ENCODE assay signal across 8 mouse cellular contexts in genomic region chr19:10203146-10203847, GRCm38 (mm10). TPM values are rescaled to one million over a fixed set of nuclear protein-coding genes. Genes with fewer than 3 reads are reported as not detected.
DNase-seq lines count a peak whose midpoint lies in the region; ATAC-seq and TF ChIP-seq lines count a peak whose summit lies in the region.

No protein-coding gene starts in this region.

- no peak for TF ChIP-seq CTCF in MEL (IDR thresholded peaks at IDR 0.05 in 2 of 3, conservative IDR thresholded peaks at IDR 0.05 in 1 of 3; ENCODE audit: control insufficient read depth in 1 of 3, insufficient read depth in 1 of 3, low read depth in 2 of 3, low read length in 3 of 3, poor library complexity in 1 of 3, severe bottlenecking in 1 of 3)

- H3K9me3 ChIP-seq in heart, embryonic 12.5 days (replicated peaks), result no peaks in the 10 kb centered on the region
- no peaks in the 10 kb centered on the region for H3K9me3 ChIP-seq in MEL (replicated peaks; ENCODE audit: insufficient read depth, low read length)
- no peaks in the 10 kb centered on the region for H3K9me3 ChIP-seq in forebrain, embryonic 16.5 days (ENCODE audit: control insufficient read depth, low read length)

- peak; percentile 59 to 70 for TF ChIP-seq EP300 in MEL (IDR thresholded peaks at IDR 0.05; ENCODE audit: low read depth in 1 of 2, low read length in 2 of 2)

- 1% methylated on average over 23 of the region's 23 CpGs for WGBS in heart, embryonic 12.5 days
- WGBS in forebrain, embryonic 16.5 days, result 1% methylated on average over 23 of the region's 23 CpGs

- H3K4me2 ChIP-seq in heart, embryonic 12.5 days, result peak overlapping the region; percentile 81
- H3K4me2 ChIP-seq in forebrain, embryonic 16.5 days (ENCODE audit: low read length), result peak overlapping the region; percentile 90

- no peaks in the 10 kb centered on the region for H3K27me3 ChIP-seq in heart, embryonic 12.5 days (replicated peaks)
- H3K27me3 ChIP-seq in MEL (ENCODE audit: control insufficient read depth in 1 of 2, insufficient read depth in 2 of 2, low read length in 2 of 2), result no peaks in the 10 kb centered on the region
- H3K27me3 ChIP-seq in forebrain, embryonic 16.5 days (replicated peaks; ENCODE audit: control insufficient read depth, insufficient read depth, low read length), result no peaks in the 10 kb centered on the region

- peak in 1 of 2 experiments; percentile 50; a peak in 3 of 4 replicates for TF ChIP-seq POLR2A in MEL (IDR thresholded peaks at IDR 0.05; ENCODE audit: control insufficient read depth in 1 of 2, insufficient read depth in 1 of 2, low read depth in 1 of 2, low read length in 2 of 2, poor library complexity in 1 of 2)

- peak overlapping the region; percentile 95 for H3K9ac ChIP-seq in heart, embryonic 12.5 days
- H3K9ac ChIP-seq in MEL (ENCODE audit: control insufficient read depth, low read depth, low read length, poor library complexity, severe bottlenecking), result peak overlapping the region; percentile 90
- H3K9ac ChIP-seq in forebrain, embryonic 16.5 days (replicated peaks; ENCODE audit: low read depth, low read length), result peak overlapping the region; percentile 91

- H3K4me1 ChIP-seq in heart, embryonic 12.5 days (replicated peaks), result peaks cover 16% of the 10 kb centered on the region
- H3K4me1 ChIP-seq in MEL (ENCODE audit: control insufficient read depth in 1 of 2, insufficient read depth in 2 of 2, low read length in 2 of 2), result peaks cover 0 to 11% of the 10 kb centered on the region in 2 experiments; a peak in 2 of 4 replicates
- peaks cover 20% of the 10 kb centered on the region for H3K4me1 ChIP-seq in forebrain, embryonic 16.5 days (replicated peaks; ENCODE audit: control insufficient read depth, insufficient read depth, low read length)

- TF ChIP-seq RAD21 in MEL (IDR thresholded peaks at IDR 0.05; ENCODE audit: low read depth, low read length), result no peak

- H3K36me3 ChIP-seq in heart, embryonic 12.5 days, result peaks cover 51% of the 10 kb centered on the region
- peaks cover 4 to 16% of the 10 kb centered on the region in 2 experiments for H3K36me3 ChIP-seq in MEL (ENCODE audit: control insufficient read depth in 1 of 2, insufficient read depth in 2 of 2, low read length in 2 of 2)
- H3K36me3 ChIP-seq in forebrain, embryonic 16.5 days (ENCODE audit: control insufficient read depth, insufficient read depth), result peaks cover 11% of the 10 kb centered on the region

- peak overlapping the region; percentile 88 for H3K4me3 ChIP-seq in heart, embryonic 12.5 days
- peak overlapping the region; percentile 79 to 95 for H3K4me3 ChIP-seq in MEL (ENCODE audit: control insufficient read depth in 1 of 2, insufficient read depth in 1 of 2, low read depth in 2 of 2, low read length in 2 of 2)
- peak overlapping the region; percentile 56 for H3K4me3 ChIP-seq in forebrain, embryonic 16.5 days (replicated peaks; ENCODE audit: low read length)

- DNase-seq in heart, postnatal 25 days (ENCODE audit: low spot score), result no peak
- peak; percentile 85 for DNase-seq in MEL (ENCODE audit: low read depth, low spot score)
- no peak for DNase-seq in left cerebral cortex, adult 9 months (ENCODE audit: low spot score in 2 of 2)
- no peak for DNase-seq in left cerebral cortex, postnatal 14 days (ENCODE audit: low spot score in 2 of 2)
- no peak for DNase-seq in adrenal gland, adult 8-10 months

- intact Hi-C loops in heart, postnatal 25 days (cut with DNase I), result loop anchor here (5.0 kb wide), 1 partner anchor 291 kb away; no protein-coding TSS in a partner anchor
- intact Hi-C loops in left cerebral cortex, postnatal 14 days (cut with DNase I), result no loop called here

- peak overlapping the region; percentile 86 for H3K27ac ChIP-seq in heart, embryonic 12.5 days (ENCODE audit: poor library complexity, severe bottlenecking)
- peak overlapping the region; percentile 95 for H3K27ac ChIP-seq in MEL (ENCODE audit: control insufficient read depth, low read depth, low read length)
- H3K27ac ChIP-seq in forebrain, embryonic 16.5 days (ENCODE audit: low read length), result peak overlapping the region; percentile 81; the same call in 1 of the 2 replicates

- peaks cover 41% of the 10 kb centered on the region for H3K79me2 ChIP-seq in MEL (ENCODE audit: control insufficient read depth, insufficient read depth, low read length, poor library complexity)

- peak; percentile 37 for ATAC-seq in heart, embryonic 12.5 days (ENCODE audit: insufficient number of reproducible peaks, low FRiP score)
- ATAC-seq in forebrain, embryonic 16.5 days, result peak; percentile 57; the same call in 1 of the 2 replicates
- ATAC-seq in megakaryocyte-erythroid progenitor cell, adult 5-6 weeks (replicated peaks; ENCODE audit: low FRiP score, low TSS enrichment, poor library complexity, severe bottlenecking), result peak; percentile 81

TF ChIP-seq in MEL, 35 proteins besides CTCF, POLR2A, EP300 and RAD21 (continues in another document):
- TF ChIP-seq UBTF (IDR thresholded peaks at IDR 0.05; ENCODE audit: borderline replicate concordance, insufficient read depth, low read depth, low read length) (no peak), TAL1 (IDR thresholded peaks at IDR 0.05; ENCODE audit: low read length) (peak; percentile 90), ZKSCAN1 (IDR thresholded peaks at IDR 0.05; ENCODE audit: low read depth, low read length) (no peak), E2F4 (IDR thresholded peaks at IDR 0.05; ENCODE audit: borderline replicate concordance, low read depth, low read length) (no peak), ZC3H11A (IDR thresholded peaks at IDR 0.05; ENCODE audit: low read depth, low read length) (no peak), KAT2A (conservative IDR thresholded peaks at IDR 0.05; ENCODE audit: low read depth, low read length) (no peak; the same call in 1 of the 2 replicates), TCF12 (IDR thresholded peaks at IDR 0.05; ENCODE audit: low read depth, low read length) (peak; percentile 78; the same call in 1 of the 2 replicates), BHLHE40 (IDR thresholded peaks at IDR 0.05; ENCODE audit: borderline replicate concordance, low read depth, low read length) (no peak), USF2 (IDR thresholded peaks at IDR 0.05; ENCODE audit: borderline replicate concordance in 1 of 2, insufficient read depth in 1 of 2, low read depth in 1 of 2, low read length in 2 of 2) (no peak), POLR2AphosphoS5 (IDR thresholded peaks at IDR 0.05; ENCODE audit: borderline replicate concordance, low read depth, low read length) (no peak), MYB (IDR thresholded peaks at IDR 0.05; ENCODE audit: low read depth, low read length) (no peak)

RNA-seq across cellular contexts. Expression of gene Tmem258, which starts 0.5 kb away (rescaled TPM):
- polyA plus RNA-seq in heart, embryonic 12.5 days (2016; fragmentation: Nextera tagmentation; extraction: Ambion mirVana), result 389 TPM in 2 replicates
- total RNA-seq in heart, postnatal 25 days (2021), result 100 to 1,000 TPM; 172 to 178 TPM
- total RNA-seq in MEL (2012; rRNA removed), result 322 and 354 TPM in 2 replicates
- 100 to 1,000 TPM in 1 of 2 experiments, not detected in 1; 337 TPM for polyA plus RNA-seq in MEL (2012; ENCODE audit: insufficient read depth in 1 of 2, insufficient read length in 2 of 2, low read depth in 1 of 2, low replicate concordance in 2 of 2, missing spikeins in 1 of 2)
- 324 and 352 TPM in 2 replicates for polyA plus RNA-seq in forebrain, embryonic 16.5 days (2015; fragmentation: Nextera tagmentation; extraction: Ambion mirVana)
- total RNA-seq in megakaryocyte-erythroid progenitor cell, adult 5-6 weeks (2014; fragmentation: Nextera tagmentation), result 222 and 247 TPM in 2 replicates
- total RNA-seq in megakaryocyte-erythroid progenitor cell, adult 5-6 weeks (2017), result 196 and 256 TPM in 2 replicates
- total RNA-seq in left cerebral cortex, postnatal 14 days (2021), result 10 to 100 TPM; 84.1 to 88.2 TPM
- total RNA-seq in adrenal gland, adult 8-10 months (2022), result 100 to 1,000 TPM; 131 to 198 (median 144) TPM

RNA-seq across cellular contexts. Expression of gene Fen1, which starts 0.7 kb away (rescaled TPM):
- polyA plus RNA-seq in heart, embryonic 12.5 days (2016; fragmentation: Nextera tagmentation; extraction: Ambion mirVana), result 59.2 and 59.3 TPM in 2 replicates
- total RNA-seq in heart, postnatal 25 days (2021), result 1 to 10 TPM; 4.5 to 4.7 TPM
- 160 and 189 TPM in 2 replicates for total RNA-seq in MEL (2012; rRNA removed)
- 100 to 1,000 TPM in 1 of 2 experiments, not detected in 1; 145 TPM for polyA plus RNA-seq in MEL (2012; ENCODE audit: insufficient read depth in 1 of 2, insufficient read length in 2 of 2, low read depth in 1 of 2, low replicate concordance in 2 of 2, missing spikeins in 1 of 2)
- polyA plus RNA-seq in forebrain, embryonic 16.5 days (2015; fragmentation: Nextera tagmentation; extraction: Ambion mirVana), result 47.4 and 48.9 TPM in 2 replicates
- total RNA-seq in megakaryocyte-erythroid progenitor cell, adult 5-6 weeks (2014; fragmentation: Nextera tagmentation), result 112 and 116 TPM in 2 replicates
- 136 and 160 TPM in 2 replicates for total RNA-seq in megakaryocyte-erythroid progenitor cell, adult 5-6 weeks (2017)
- 1 to 10 TPM; 7.3 to 9.2 TPM for total RNA-seq in left cerebral cortex, postnatal 14 days (2021)
- total RNA-seq in adrenal gland, adult 8-10 months (2022), result 10 to 100 TPM; 10.8 to 19.1 (median 14.1) TPM

RNA-seq across cellular contexts. Expression of gene Fads1, which starts 20.6 kb away (rescaled TPM):
- 72.1 and 75.0 TPM in 2 replicates for polyA plus RNA-seq in heart, embryonic 12.5 days (2016; fragmentation: Nextera tagmentation; extraction: Ambion mirVana)
- 10 to 100 TPM; 20.2 to 23.7 TPM for total RNA-seq in heart, postnatal 25 days (2021)
- 36.7 and 38.1 TPM in 2 replicates for total RNA-seq in MEL (2012; rRNA removed)
- polyA plus RNA-seq in MEL (2012; ENCODE audit: insufficient read depth in 1 of 2, insufficient read length in 2 of 2, low read depth in 1 of 2, low replicate concordance in 2 of 2, missing spikeins in 1 of 2), result 10 to 100 TPM in 1 of 2 experiments, not detected in 1; 69.7 TPM
- polyA plus RNA-seq in forebrain, embryonic 16.5 days (2015; fragmentation: Nextera tagmentation; extraction: Ambion mirVana), result 171 and 179 TPM in 2 replicates
- total RNA-seq in megakaryocyte-erythroid progenitor cell, adult 5-6 weeks (2014; fragmentation: Nextera tagmentation), result 50.6 and 51.2 TPM in 2 replicates
- 23.2 and 26.6 TPM in 2 replicates for total RNA-seq in megakaryocyte-erythroid progenitor cell, adult 5-6 weeks (2017)
- total RNA-seq in left cerebral cortex, postnatal 14 days (2021), result 100 to 1,000 TPM; 155 to 165 TPM
- total RNA-seq in adrenal gland, adult 8-10 months (2022), result 1,000 to 10,000 TPM in 2 of 4 experiments, 100 to 1,000 TPM in 2; 923 to 1,535 (median 1,260) TPM

RNA-seq across cellular contexts. Expression of gene Myrf, which starts 37.3 kb away (rescaled TPM):
- polyA plus RNA-seq in heart, embryonic 12.5 days (2016; fragmentation: Nextera tagmentation; extraction: Ambion mirVana), result 16.2 and 16.5 TPM in 2 replicates
- 1 to 10 TPM; 4.5 to 6.8 TPM for total RNA-seq in heart, postnatal 25 days (2021)
- total RNA-seq in MEL (2012; rRNA removed), result 0.20 and 0.23 TPM in 2 replicates
- polyA plus RNA-seq in MEL (2012; ENCODE audit: insufficient read depth in 1 of 2, insufficient read length in 2 of 2, low read depth in 1 of 2, low replicate concordance in 2 of 2, missing spikeins in 1 of 2), result 1 to 10 TPM in 1 of 2 experiments, not detected in 1; 2.7 TPM
- 0.29 and 0.30 TPM in 2 replicates for polyA plus RNA-seq in forebrain, embryonic 16.5 days (2015; fragmentation: Nextera tagmentation; extraction: Ambion mirVana)
- total RNA-seq in megakaryocyte-erythroid progenitor cell, adult 5-6 weeks (2014; fragmentation: Nextera tagmentation), result not detected in 2 replicates
- total RNA-seq in megakaryocyte-erythroid progenitor cell, adult 5-6 weeks (2017), result not detected in 2 replicates
- total RNA-seq in left cerebral cortex, postnatal 14 days (2021), result 10 to 100 TPM in 1 of 2 experiments, 1 to 10 TPM in 1; 9.9 to 16.0 TPM
- 1 to 10 TPM in 3 of 4 experiments, under 1 TPM in 1; 0.94 to 2.0 (median 1.4) TPM for total RNA-seq in adrenal gland, adult 8-10 months (2022)

Comparison
In these comparisons a context has a peak if more than half of its experiments do, and no peak if none do; other contexts are left out.
1. RNA of gene Fads1, which starts 20.6 kb away (total RNA-seq): 923 to 1,535 TPM in adrenal gland, adult 8-10 months; 155 to 165 TPM in left cerebral cortex, postnatal 14 days, 23.2 to 51.2 TPM in megakaryocyte-erythroid progenitor cell, adult 5-6 weeks, 36.7 to 38.1 TPM in MEL and 20.2 to 23.7 TPM in heart, postnatal 25 days; every median in the first group is over 4 times any median in the second.
2. Peak in every context shown above with its lines, with median percentiles within 50 percentile points of each other: ATAC-seq, H3K27ac ChIP-seq, H3K4me3 ChIP-seq and H3K9ac ChIP-seq.